Mouse (Mus musculus) brain, embryonic 14.5 days (tissue): ENCODE results near the gene Chst2.

ENCODE experiments used
- CTCF ChIP-seq: fragments of 200-500 bp; IDR thresholded peaks from 2 replicates; pipeline ENCODE4 v1.5.1; 2012; ENCODE audit warnings: inconsistent platforms, mild to moderate bottlenecking, moderate library complexity, borderline replicate concordance; ENCODE audit not compliant: insufficient read depth, insufficient read length; ENCODE audit errors: extremely low read depth
- POLR2A ChIP-seq: fragments of 200-500 bp; IDR thresholded peaks from 2 replicates; pipeline ENCODE4 v1.6.1; 2012; ENCODE audit warnings: mild to moderate bottlenecking, inconsistent platforms, borderline replicate concordance; ENCODE audit not compliant: poor library complexity, insufficient read depth, insufficient read length, severe bottlenecking; ENCODE audit errors: extremely low read depth

- no peak for TF ChIP-seq POLR2A
- no peak for TF ChIP-seq CTCF
Observed at GRCm38 (mm10) chr9:95451931-95452330, 45.4 kb upstream of the Chst2 start.
